Mouse (Mus musculus) MEL (cell line): ENCODE measurements around the gene Calm5.

ENCODE experiments used
- CTCF ChIP-seq, 3 experiments: IDR thresholded peaks in 2 of 3; conservative IDR thresholded peaks in 1 of 3; 2 replicates each; pipeline ENCODE4 v1.5.1; 2011 to 2012; ENCODE audit warnings: low read length in 3 of 3, low read depth in 2 of 3, mild to moderate bottlenecking in 2 of 3, improper control_type of control experiment in 1 of 3, inconsistent platforms in 1 of 3, mixed read lengths in 1 of 3, moderate library complexity in 1 of 3; ENCODE audit not compliant: control insufficient read depth in 1 of 3, insufficient read depth in 1 of 3, poor library complexity in 1 of 3, severe bottlenecking in 1 of 3
- POLR2AphosphoS2 ChIP-seq: IDR thresholded peaks from 2 replicates; pipeline ENCODE4 v1.6.1; 2011; ENCODE audit warnings: low read length, improper control_type of control experiment

DNA sequence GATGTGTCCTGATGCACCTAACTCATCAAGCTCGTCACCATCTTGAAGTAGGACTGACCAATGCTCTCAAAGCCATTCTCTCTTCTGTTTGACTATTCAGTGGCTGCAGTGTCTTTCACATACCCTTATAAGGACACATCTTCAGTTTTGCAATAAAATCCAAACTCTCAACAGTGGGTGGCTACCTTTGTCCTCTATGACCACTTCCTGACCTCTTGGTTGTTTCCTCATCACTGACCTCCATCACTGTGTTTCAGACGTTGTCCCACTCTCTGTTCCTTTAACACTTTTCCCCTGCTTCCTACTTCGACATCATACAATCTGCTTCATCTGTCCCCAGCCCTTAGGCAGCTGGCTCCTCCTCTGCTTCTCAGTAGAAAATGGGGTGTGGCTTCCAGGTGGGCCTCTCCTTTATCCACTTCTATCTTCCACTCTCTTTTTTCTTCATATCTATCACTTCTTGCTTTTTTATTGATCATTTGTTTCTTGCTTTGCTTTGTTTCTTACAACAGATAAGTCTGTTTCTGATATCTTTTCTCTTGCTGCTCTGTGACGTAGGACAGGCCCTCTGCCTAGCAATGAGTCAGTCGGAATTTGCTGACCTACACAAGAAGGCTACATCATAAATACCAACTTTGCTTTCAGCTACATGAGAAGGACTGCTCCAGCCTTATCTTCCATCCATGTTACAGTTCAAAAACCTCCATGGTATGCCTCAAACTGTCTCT lies 35.8 kb upstream of the Calm5 start:
- no peak for TF ChIP-seq POLR2AphosphoS2
- no peak for TF ChIP-seq CTCF (IDR thresholded peaks at IDR 0.05 in 2 of 3, conservative IDR thresholded peaks at IDR 0.05 in 1 of 3; ENCODE audit: control insufficient read depth in 1 of 3, insufficient read depth in 1 of 3, low read depth in 2 of 3, low read length in 3 of 3, poor library complexity in 1 of 3, severe bottlenecking in 1 of 3)
